Mouse (Mus musculus) frontal cortex, adult (tissue): ENCODE measurements around the gene Abhd14a.

ENCODE experiments used
- ATAC-seq: cut with Nextera tagmentation; 2 replicates; pipeline ENCODE4 v1.9.2; 2017; ENCODE audit warnings: mild to moderate bottlenecking, moderate library complexity, mixed read lengths; ENCODE audit not compliant: low TSS enrichment

Abhd14a gene

GRCm38 (mm10) chr9:106411729-106412128 is 35.7 kb downstream of the Abhd14a start:
- no peak for ATAC-seq

GRCm38 (mm10) chr9:106411091-106411594 is 36.3 kb downstream of the Abhd14a start:
- peak; percentile 53 for ATAC-seq

GRCm38 (mm10) chr9:106410086-106410650 is 37.3 kb downstream of the Abhd14a start:
- ATAC-seq = no peak

GRCm38 (mm10) chr9:106409096-106409495 is 38.4 kb downstream of the Abhd14a start:
- ATAC-seq = no peak

- ATAC-seq = peak; percentile 41; the same call in 1 of the 2 replicates
Observed at GRCm38 (mm10) chr9:106406443-106407078, 40.9 kb downstream of the Abhd14a start.

- no peak for ATAC-seq
Observed at GRCm38 (mm10) chr9:106405275-106405674, 42.2 kb downstream of the Abhd14a start.

- peak; percentile 79 for ATAC-seq
Observed at GRCm38 (mm10) chr9:106402607-106403375, 44.7 kb downstream of the Abhd14a start.

GRCm38 (mm10) chr9:106402149-106402548 is 45.3 kb downstream of the Abhd14a start:
- ATAC-seq = 0 out of 2 replicates have a peak, but pooled peaks have one; percentile 1

GRCm38 (mm10) chr9:106399808-106400207 is 47.7 kb downstream of the Abhd14a start:
- ATAC-seq = no peak

- ATAC-seq = no peak
Observed at GRCm38 (mm10) chr9:106398667-106399311, 48.7 kb downstream of the Abhd14a start.

GRCm38 (mm10) chr9:106397733-106398132 is 49.7 kb downstream of the Abhd14a start:
- no peak for ATAC-seq

GRCm38 (mm10) chr9:106394649-106395602 is 52.6 kb downstream of the Abhd14a start:
- peak; percentile 77 for ATAC-seq

GRCm38 (mm10) chr9:106393548-106393947 is 53.9 kb downstream of the Abhd14a start:
- ATAC-seq = no peak

GRCm38 (mm10) chr9:106392828-106393527 is 54.5 kb downstream of the Abhd14a start:
- no peak for ATAC-seq
